Mouse (Mus musculus) ES-E14 (cell line): ENCODE measurements around the gene Psma1.

Source experiments
- CHD2 ChIP-seq: IDR thresholded peaks from 2 replicates; pipeline ENCODE4 v1.6.1; 2014; ENCODE audit warnings: mild to moderate bottlenecking, low read depth, low read length, inconsistent platforms
- HCFC1 ChIP-seq: IDR thresholded peaks from 2 replicates; pipeline ENCODE4 v1.6.1; 2012; ENCODE audit warnings: low read length, inconsistent platforms, borderline replicate concordance; ENCODE audit not compliant: insufficient read depth
- MAFK ChIP-seq: IDR thresholded peaks from 2 replicates; pipeline ENCODE4 v1.6.1; 2014; ENCODE audit warnings: mild to moderate bottlenecking, low read depth, low read length, inconsistent platforms; ENCODE audit not compliant: insufficient read depth
- ZNF384 ChIP-seq: IDR thresholded peaks from 2 replicates; pipeline ENCODE4 v1.6.1; 2012; ENCODE audit warnings: low read depth, low read length, inconsistent platforms

GRCm38 (mm10) chr7:114321694-114322372 is 45.9 kb upstream of the Psma1 start:
- TF ChIP-seq ZNF384 (no peak), CHD2 (no peak), MAFK (no peak), HCFC1 (no peak)
